ENCODE assay signal across 14 mouse cellular contexts in the genomic region with DNA sequence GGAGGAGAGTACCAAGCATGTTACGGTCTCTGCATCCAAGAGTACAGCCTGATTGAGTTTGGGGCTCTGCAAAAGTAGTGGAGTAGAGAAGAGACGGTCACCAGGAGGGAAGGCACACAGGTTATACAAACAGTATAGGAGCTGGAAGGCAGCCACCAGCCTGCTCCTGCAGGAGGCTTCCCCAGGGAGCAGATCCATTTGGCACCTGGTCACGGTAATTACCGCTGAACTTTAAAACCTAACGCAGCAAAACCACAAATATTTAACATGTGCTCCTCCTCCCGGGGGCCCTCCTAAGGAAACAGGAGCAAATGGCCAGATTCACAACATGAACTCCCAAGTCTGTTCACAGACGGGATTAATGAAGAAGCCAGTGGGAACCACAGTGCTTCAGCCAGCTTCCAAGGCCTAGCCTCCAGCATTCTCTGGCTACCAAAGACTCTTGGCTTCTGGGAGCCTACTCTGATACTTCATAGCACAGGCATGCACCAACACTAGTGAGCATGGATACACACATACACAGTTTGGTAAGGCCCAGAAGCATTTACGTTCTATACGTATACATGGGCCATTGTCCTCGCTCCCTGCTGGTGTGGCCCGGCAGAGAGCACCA. TPM values are rescaled to one million over a fixed set of nuclear protein-coding genes. Genes with fewer than 3 reads are reported as not detected.
DNase-seq lines count a peak whose midpoint lies in the region; ATAC-seq lines count a peak whose summit lies in the region.
"Had no signal": no experiment of that assay in that cellular context is flagged by ENCODE, and none has a peak within 500 bp of the region (broad histone marks: within the 10 kb centered on the region; RNA-seq: fewer than 3 reads in every experiment).

No protein-coding gene starts in this region.

- H3K36me3 ChIP-seq in intestine, embryonic 15.5 days: no peaks in the 10 kb centered on the region

- peak overlapping the region; percentile 37; the same call in 1 of the 2 replicates for H3K27ac ChIP-seq in intestine, embryonic 15.5 days

- WGBS in intestine, embryonic 15.5 days: 40% methylated on average over 11 of the region's 11 CpGs

- peak; percentile 38 for DNase-seq in adrenal gland, postnatal 10 days
- DNase-seq in adrenal gland, adult 2 months: no peak
- DNase-seq in NIH3T3 (ENCODE audit: low read depth): peak; percentile 48
- DNase-seq in kidney, postnatal 25 days: peak; percentile 83 to 89
- no peak for DNase-seq in heart, adult 8-10 months (ENCODE audit: low spot score)
- DNase-seq in spleen, postnatal 10 days (ENCODE audit: low spot score in 2 of 2): no peak
- DNase-seq: adrenal gland, postnatal 14 days; cerebellum, adult 18-20 months; heart, postnatal 10 days; lung, embryonic 14.5 days had no signal

- no peaks in the 10 kb centered on the region for H3K27me3 ChIP-seq in intestine, embryonic 15.5 days (replicated peaks)

- H3K4me1 ChIP-seq in intestine, embryonic 15.5 days (replicated peaks): peaks cover 9% of the 10 kb centered on the region; the same call in 1 of the 2 replicates

- peak overlapping the region; percentile 36; the same call in 1 of the 2 replicates for H3K4me2 ChIP-seq in intestine, embryonic 15.5 days (replicated peaks)
- H3K4me2 ChIP-seq: lung, embryonic 14.5 days had no signal

- H3K4me3 ChIP-seq in intestine, embryonic 15.5 days (replicated peaks): no peak overlapping the region
- H3K4me3 ChIP-seq: erythroblast, embryonic 14.5 days had no signal

- ATAC-seq in intestine, embryonic 15.5 days: peak; percentile 79
- ATAC-seq in inflammation-experienced regulatory T-cells, adult 6 months: no peak

- no peaks in the 10 kb centered on the region for H3K9me3 ChIP-seq in intestine, embryonic 15.5 days

- H3K9ac ChIP-seq in intestine, embryonic 15.5 days: no peak overlapping the region
- H3K9ac ChIP-seq: lung, embryonic 14.5 days had no signal

RNA-seq across cellular contexts. Expression of gene Kctd15, which starts 58.4 kb away (rescaled TPM):
- 10 to 100 TPM; 15.4 to 17.4 TPM for total RNA-seq in adrenal gland, postnatal 10 days (2021)
- total RNA-seq in adrenal gland, adult 2 months (2021): 10 to 100 TPM in 1 of 2 experiments, 1 to 10 TPM in 1; 5.3 to 14.4 TPM
- polyA plus RNA-seq in adrenal gland, adult 2 months (2012; rRNA removed): 8.7 and 11.6 TPM in 2 replicates
- polyA plus RNA-seq in intestine, embryonic 15.5 days (2015; fragmentation: Nextera tagmentation; extraction: Ambion mirVana): 16.2 and 18.0 TPM in 2 replicates
- 1 to 10 TPM; 2.4 to 3.9 (median 3.2) TPM for total RNA-seq in heart, adult 8-10 months (2022)
- polyA plus RNA-seq in inflammation-experienced regulatory T-cells, adult 6 months (2017; shearing (Covaris generic)): not detected
- total RNA-seq: MEL had no signal
- polyA plus RNA-seq: erythroblast, embryonic 14.5 days had no signal

Comparison
In these comparisons a context has a peak if more than half of its experiments do, and no peak if none do; other contexts are left out.
1. DNase-seq: peak in adrenal gland, postnatal 10 days (single experiment), NIH3T3 (single experiment) and kidney, postnatal 25 days (2 of 2); none in adrenal gland, adult 2 months (single experiment), heart, adult 8-10 months (single experiment) and spleen, postnatal 10 days (0 of 2).